Mouse (Mus musculus) limb, embryonic 15.5 days (tissue): ENCODE measurements at regions not wholly inside any gene's neighbourhood (a gene's known extent, or its start where the extent isn't known, plus 50 kb on each side); places are given as distances from the start of the nearest gene placed in this dataset.

Experiments
- ATAC-seq: fragments of 200-750 bp; cut with Nextera tagmentation; 2 replicates; pipeline ENCODE4 v1.8.0; 2017; ENCODE audit warnings: low read depth, moderate TSS enrichment; ENCODE audit not compliant: insufficient number of reproducible peaks, low FRiP score, low TSS enrichment
- H3K27ac ChIP-seq: fragments of 300-500 bp; sonication (generic); 2 replicates; pipeline ENCODE4 v1.5.1; 2015; ENCODE audit warnings: moderate library complexity, mild to moderate bottlenecking, inconsistent platforms
- H3K27me3 ChIP-seq: fragments of 300-500 bp; sonication (generic); 2 replicates; pipeline ENCODE4 v1.6.1; 2015; ENCODE audit warnings: inconsistent platforms
- H3K36me3 ChIP-seq: fragments of 300-500 bp; sonication (generic); 2 replicates; pipeline ENCODE4 v1.6.1; 2015; ENCODE audit warnings: inconsistent platforms
- H3K4me1 ChIP-seq: fragments of 300-500 bp; sonication (generic); 2 replicates; pipeline ENCODE4 v1.6.1; 2015; ENCODE audit warnings: inconsistent platforms
- H3K4me2 ChIP-seq: fragments of 300-500 bp; sonication (generic); 2 replicates; pipeline ENCODE4 v1.6.1; 2015; ENCODE audit warnings: mild to moderate bottlenecking, inconsistent platforms
- H3K4me3 ChIP-seq: fragments of 300-500 bp; sonication (generic); 2 replicates; pipeline ENCODE4 v1.5.1; 2015; ENCODE audit warnings: mild to moderate bottlenecking, inconsistent platforms
- H3K9ac ChIP-seq: fragments of 300-500 bp; sonication (generic); 2 replicates; pipeline ENCODE4 v1.6.1; 2015; ENCODE audit warnings: inconsistent platforms
- H3K9me3 ChIP-seq: fragments of 300-500 bp; sonication (generic); 2 replicates; pipeline ENCODE4 v1.6.1; 2016; ENCODE audit warnings: inconsistent platforms
- WGBS: fragments of 180-500 bp; shearing (Covaris S2); methylation state at CpG from one replicate; pipeline ENCODE4 v1.1.7; 2015; 5-methylcytosine and 5-hydroxymethylcytosine counted together

DNA sequence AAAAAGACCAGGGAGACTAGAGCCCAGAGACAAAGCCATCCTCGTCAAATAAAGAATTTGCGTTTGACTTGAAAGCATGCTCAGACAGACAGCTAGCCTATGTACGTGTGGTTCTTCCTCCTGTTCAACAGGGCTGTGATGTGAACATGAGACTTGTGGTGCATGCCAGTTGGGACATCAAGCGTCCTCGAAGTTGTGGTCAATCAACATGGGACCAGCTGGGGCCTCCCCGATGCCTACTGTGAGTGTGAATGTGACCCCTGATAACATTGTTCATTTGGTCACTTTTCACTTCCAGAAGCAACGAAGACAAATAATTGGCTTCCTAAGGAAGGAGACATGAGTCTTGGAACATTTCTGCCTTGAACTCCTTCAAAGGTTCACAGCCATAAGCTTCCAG, 79.8 kb upstream of the Kdr start:
- ATAC-seq = no peak
- H3K4me3 ChIP-seq = no peak overlapping the region
- no peak overlapping the region for H3K27ac ChIP-seq
- H3K4me2 ChIP-seq = no peak overlapping the region
- 82% methylated on average over 7 of the region's 7 CpGs for WGBS
- H3K9me3 ChIP-seq = no peaks in the 10 kb centered on the region
- no peaks in the 10 kb centered on the region for H3K36me3 ChIP-seq
- no peak overlapping the region for H3K9ac ChIP-seq
- H3K4me1 ChIP-seq = no peaks in the 10 kb centered on the region
- H3K27me3 ChIP-seq = no peaks in the 10 kb centered on the region

DNA sequence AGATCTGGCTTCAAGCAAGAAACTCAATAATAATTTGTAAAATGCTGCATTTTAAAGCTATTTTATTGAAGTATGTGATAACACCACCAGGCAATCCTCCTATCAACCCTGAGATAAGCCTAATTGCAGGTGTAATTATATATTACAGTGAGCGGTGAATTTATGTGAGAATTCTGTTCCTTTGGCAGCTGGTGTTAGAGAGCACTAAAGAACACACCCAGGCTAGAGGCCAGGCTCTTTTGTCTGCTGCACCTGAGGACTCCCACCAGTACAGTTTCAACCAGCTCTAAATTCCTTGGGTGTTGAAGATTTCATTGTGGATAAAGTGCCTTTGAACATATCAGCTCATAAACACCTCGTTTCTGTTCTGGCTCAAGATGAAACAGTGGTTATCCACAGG, 77.6 kb upstream of the Kdr start:
- Histone ChIP-seq H3K27ac (no peak overlapping the region), H3K4me3 (no peak overlapping the region), H3K9ac (no peak overlapping the region), H3K27me3 (no peaks in the 10 kb centered on the region), H3K4me2 (no peak overlapping the region), H3K9me3 (no peaks in the 10 kb centered on the region), H3K36me3 (no peaks in the 10 kb centered on the region), H3K4me1 (no peaks in the 10 kb centered on the region)
- no peak for ATAC-seq
- 36% methylated on average over 2 of the region's 2 CpGs for WGBS

DNA sequence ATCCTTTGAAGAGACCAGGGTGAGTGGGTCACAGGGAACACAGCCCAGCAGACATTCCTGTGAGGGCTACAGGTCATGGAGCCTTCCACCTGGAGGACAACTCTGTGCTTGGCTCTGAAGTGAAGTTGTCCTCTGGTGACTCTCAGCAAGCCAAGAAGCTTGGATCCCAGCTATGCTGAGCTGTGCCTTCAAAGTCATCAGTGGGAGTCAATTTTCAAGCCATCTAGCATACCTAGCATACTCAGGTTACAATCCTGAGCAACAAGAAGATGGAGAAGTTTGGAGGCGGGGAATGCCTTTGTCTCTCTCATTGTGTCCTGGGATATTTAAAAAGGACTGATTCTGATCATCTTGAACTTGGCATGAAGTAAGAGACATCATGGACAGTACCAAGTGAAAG, 74.5 kb upstream of the Kdr start:
- Histone ChIP-seq H3K4me3 (no peak overlapping the region), H3K9ac (no peak overlapping the region), H3K36me3 (no peaks in the 10 kb centered on the region), H3K27me3 (no peaks in the 10 kb centered on the region), H3K9me3 (no peaks in the 10 kb centered on the region), H3K4me1 (peaks cover 4% of the 10 kb centered on the region; the same call in 1 of the 2 replicates), H3K27ac (no peak overlapping the region), H3K4me2 (no peak overlapping the region)
- WGBS = 85% methylated on average over 1 of the region's 1 CpGs
- no peak for ATAC-seq

DNA sequence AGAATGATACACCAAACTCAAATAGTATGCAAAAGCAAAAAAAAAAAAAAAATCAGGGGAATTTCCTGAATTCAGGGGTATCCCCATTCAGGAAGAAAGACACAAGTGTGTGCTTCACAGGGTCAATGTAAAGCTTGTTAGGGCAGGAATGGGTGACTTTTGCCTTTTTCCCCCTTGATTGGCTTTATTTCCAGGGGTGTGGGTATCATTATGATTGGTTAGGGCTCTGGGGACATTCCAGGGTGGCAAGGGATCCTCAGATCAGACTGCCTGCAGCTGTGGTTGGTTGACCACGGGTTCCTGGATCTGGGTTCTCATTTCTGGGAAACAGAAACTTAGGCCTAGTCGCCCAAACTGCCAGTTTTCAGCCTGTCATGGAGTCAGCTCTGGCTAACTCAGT, 73.4 kb upstream of the Kdr start:
- Histone ChIP-seq H3K4me1 (peaks cover 4% of the 10 kb centered on the region; the same call in 1 of the 2 replicates), H3K27me3 (no peaks in the 10 kb centered on the region), H3K9ac (no peak overlapping the region), H3K4me2 (no peak overlapping the region), H3K4me3 (no peak overlapping the region), H3K27ac (no peak overlapping the region), H3K9me3 (no peaks in the 10 kb centered on the region), H3K36me3 (no peaks in the 10 kb centered on the region)
- 89% methylated on average over 2 of the region's 2 CpGs for WGBS
- ATAC-seq = no peak

DNA sequence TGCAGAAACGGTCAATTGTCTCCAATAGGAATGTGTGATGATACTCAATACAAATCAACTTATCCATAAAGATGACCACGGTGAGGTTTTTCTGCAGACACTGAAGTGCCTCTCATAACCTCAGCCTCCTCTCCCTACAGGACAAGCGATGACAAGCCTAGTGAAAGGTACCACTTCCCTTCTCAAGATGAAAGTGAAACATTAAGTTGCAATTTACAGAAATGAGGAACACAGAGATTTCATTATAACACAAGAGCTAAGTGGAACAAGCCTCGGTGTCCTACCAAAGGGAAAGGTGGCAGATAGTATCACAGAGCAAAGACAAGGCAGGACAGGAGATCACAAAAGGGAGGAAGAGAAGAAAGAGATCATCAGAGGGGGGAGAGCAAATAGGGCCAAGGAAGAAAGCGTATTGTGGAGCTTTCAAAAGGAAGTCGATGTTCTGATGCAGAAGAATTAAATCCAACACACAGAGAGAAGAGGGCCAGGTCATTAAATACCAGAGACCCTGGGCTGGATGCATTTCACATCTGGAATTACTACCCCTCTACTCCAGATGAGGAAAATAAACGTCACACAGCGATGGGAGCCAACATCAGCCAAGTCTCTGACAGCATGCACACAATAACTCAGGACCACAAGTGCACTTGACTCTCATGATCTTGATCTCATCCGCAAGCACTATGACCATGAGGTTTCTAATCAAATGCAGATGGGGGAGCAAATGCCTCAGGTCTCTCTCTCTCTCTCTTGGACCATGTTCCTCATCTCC, 70.0 kb upstream of the Kdr start:
- no peak overlapping the region for H3K27ac ChIP-seq
- no peaks in the 10 kb centered on the region for H3K9me3 ChIP-seq
- H3K4me3 ChIP-seq = no peak overlapping the region
- no peaks in the 10 kb centered on the region for H3K36me3 ChIP-seq
- 0 out of 2 replicates have a peak, but pooled peaks have one; percentile 69 for ATAC-seq
- no peak overlapping the region for H3K9ac ChIP-seq
- no peaks in the 10 kb centered on the region for H3K27me3 ChIP-seq
- H3K4me1 ChIP-seq = peaks cover 7% of the 10 kb centered on the region
- no peak overlapping the region for H3K4me2 ChIP-seq
- WGBS = 58% methylated on average over 9 of the region's 9 CpGs

DNA sequence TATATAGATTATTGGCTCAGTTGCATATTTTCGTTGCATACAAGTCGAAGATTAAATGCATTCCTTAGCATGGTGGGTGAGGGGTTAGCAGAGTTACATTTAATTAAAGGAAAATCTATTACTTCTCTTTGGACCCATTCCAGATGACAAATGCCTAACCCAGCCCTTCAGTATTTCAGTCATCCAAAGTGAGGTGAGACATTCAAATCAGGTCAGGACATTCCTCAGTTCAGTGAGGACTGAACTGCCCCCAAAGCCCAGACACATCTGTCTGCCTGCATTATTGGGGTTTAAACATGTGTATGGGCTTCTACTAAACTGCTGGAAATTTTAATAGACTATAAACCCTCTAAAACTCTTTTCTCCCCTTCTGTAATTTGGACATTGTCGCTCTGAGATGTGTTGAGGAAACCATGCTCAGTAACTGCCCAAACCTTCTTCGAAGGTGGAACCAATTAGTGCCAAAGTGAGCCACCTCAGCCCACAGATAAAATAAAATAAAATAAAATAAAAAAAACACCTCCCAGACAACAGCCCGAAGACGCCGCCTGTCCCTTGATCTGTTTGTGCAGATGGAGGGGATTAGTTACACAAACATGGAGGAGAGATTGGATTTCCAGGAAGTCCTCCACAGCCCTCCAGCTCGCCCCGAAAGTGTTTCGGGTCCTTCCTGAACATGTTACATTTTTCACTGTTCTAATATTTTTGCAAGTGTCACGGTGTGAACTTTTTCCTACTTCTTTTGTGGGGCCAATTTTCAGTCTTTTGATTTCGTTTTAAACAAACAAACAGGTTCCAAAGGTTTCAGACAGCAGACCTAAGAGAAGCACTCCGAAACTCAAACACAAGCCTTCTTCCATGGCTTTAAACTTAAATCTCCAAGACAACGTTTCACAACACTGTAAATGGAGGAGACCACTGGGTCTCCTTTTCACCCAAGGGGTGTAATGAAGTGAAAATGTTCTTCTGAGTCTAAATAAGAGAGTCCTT, 65.6 kb upstream of the Kdr start:
- no peak for ATAC-seq

DNA sequence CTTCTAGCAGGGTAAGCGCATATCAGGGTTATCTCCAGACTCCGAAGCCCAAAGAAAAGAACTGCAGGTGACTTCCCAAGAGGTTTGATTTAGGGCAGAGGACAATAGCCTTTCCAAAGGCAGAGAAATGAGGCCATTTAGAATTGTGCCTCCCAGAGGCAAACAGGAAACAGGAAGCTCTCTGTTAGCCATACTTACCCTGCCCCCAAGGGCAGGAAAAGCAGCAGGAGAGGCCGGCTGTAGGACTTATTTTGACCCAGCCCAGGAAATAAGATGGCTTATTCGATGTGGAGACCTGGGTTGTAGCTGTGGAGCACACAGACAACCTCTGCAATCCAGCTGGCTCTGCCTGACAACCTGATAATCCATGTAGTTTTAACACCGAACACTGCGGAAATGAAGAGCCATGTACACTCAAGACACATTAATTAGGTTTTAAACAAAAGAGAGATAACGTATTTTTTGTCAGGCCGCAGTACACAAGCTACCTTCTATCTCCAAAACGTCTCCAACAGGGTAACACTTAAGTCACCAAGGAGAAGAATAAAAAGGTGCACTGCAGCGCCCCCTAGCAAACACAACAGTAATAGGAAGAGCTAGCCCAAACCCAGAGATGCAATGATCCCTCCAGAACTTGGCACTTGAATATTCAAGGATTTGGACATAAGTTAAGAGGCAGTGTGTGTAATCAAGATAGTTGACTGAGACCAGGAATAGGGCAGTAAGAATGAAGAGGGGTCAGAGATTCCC, 62.4 kb upstream of the Kdr start:
- no peak for ATAC-seq
- H3K36me3 ChIP-seq = no peaks in the 10 kb centered on the region
- WGBS = 65% methylated on average over 10 of the region's 10 CpGs
- no peaks in the 10 kb centered on the region for H3K27me3 ChIP-seq
- no peak overlapping the region for H3K9ac ChIP-seq
- H3K9me3 ChIP-seq = no peaks in the 10 kb centered on the region
- H3K4me3 ChIP-seq = no peak overlapping the region
- H3K4me1 ChIP-seq = peaks cover 4% of the 10 kb centered on the region
- no peak overlapping the region for H3K4me2 ChIP-seq
- no peak overlapping the region for H3K27ac ChIP-seq

More for the DNA sequence above, 65.6 kb upstream of the Kdr start:
- H3K9me3 ChIP-seq = no peaks in the 10 kb centered on the region
- peaks cover 7% of the 10 kb centered on the region for H3K4me1 ChIP-seq
- no peak overlapping the region for H3K9ac ChIP-seq
- no peaks in the 10 kb centered on the region for H3K27me3 ChIP-seq
- 43% methylated on average over 14 of the region's 14 CpGs for WGBS
- H3K27ac ChIP-seq = peak overlapping the region; percentile 5; the same call in 1 of the 2 replicates
- H3K4me2 ChIP-seq = no peak overlapping the region
- H3K4me3 ChIP-seq = no peak overlapping the region
- H3K36me3 ChIP-seq = no peaks in the 10 kb centered on the region

DNA sequence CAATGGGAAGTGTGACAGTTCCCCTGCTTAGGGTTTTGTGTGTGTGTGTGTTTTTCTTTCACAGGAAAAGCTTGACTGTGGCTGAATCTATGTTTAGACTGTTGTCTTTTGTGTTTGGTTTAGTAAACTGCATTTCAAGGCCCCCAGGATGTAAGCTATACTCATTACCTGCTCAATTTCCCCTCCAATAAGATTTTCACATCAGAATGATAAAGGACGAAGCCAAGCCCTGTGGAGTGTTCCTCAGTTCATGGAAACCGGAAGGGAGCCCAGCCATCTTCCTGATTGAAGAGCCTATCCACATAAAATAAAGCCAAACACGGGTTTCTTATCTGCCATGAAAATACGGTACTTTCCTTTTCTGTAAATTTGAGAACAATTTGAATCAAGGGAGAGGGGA, 50.5 kb upstream of the Kdr start:
- Histone ChIP-seq H3K4me2 (no peak overlapping the region), H3K4me1 (no peaks in the 10 kb centered on the region), H3K27ac (no peak overlapping the region), H3K36me3 (no peaks in the 10 kb centered on the region), H3K9ac (no peak overlapping the region), H3K4me3 (no peak overlapping the region), H3K27me3 (no peaks in the 10 kb centered on the region), H3K9me3 (no peaks in the 10 kb centered on the region)
- no peak for ATAC-seq
- 45% methylated on average over 4 of the region's 4 CpGs for WGBS
